Mouse (Mus musculus) lung, embryonic 16.5 days (tissue): ENCODE data around the gene Nos1. TPM values are rescaled to one million over a fixed set of nuclear protein-coding genes. Genes with fewer than 3 reads are reported as not detected.

Experiments
- ATAC-seq: fragments of 200-750 bp; cut with Nextera tagmentation; 2 replicates; pipeline ENCODE4 v1.8.0; 2017; ENCODE audit warnings: low read depth, mild to moderate bottlenecking, moderate library complexity
- H3K27ac ChIP-seq: fragments of 300-500 bp; sonication (generic); 2 replicates; pipeline ENCODE4 v1.5.1; 2014; ENCODE audit warnings: mild to moderate bottlenecking, control low read depth, low read length
- H3K27me3 ChIP-seq: fragments of 300-500 bp; sonication (generic); 2 replicates; pipeline ENCODE4 v1.6.1; 2014; ENCODE audit warnings: low read depth, low read length, mixed read lengths; ENCODE audit not compliant: control insufficient read depth, insufficient read depth
- H3K36me3 ChIP-seq: fragments of 300-500 bp; sonication (generic); 2 replicates; pipeline ENCODE4 v1.6.1; 2014; ENCODE audit warnings: low read length; ENCODE audit not compliant: control insufficient read depth, insufficient read depth
- H3K4me1 ChIP-seq: fragments of 300-500 bp; sonication (generic); replicated peaks from 2 replicates; pipeline ENCODE4 v1.6.1; 2014; ENCODE audit warnings: low read length, mixed read lengths; ENCODE audit not compliant: control insufficient read depth, insufficient read depth
- H3K4me2 ChIP-seq: fragments of 300-500 bp; sonication (generic); 2 replicates; pipeline ENCODE4 v1.6.1; 2014; ENCODE audit warnings: low read depth, low read length, control low read depth
- H3K4me3 ChIP-seq: fragments of 300-500 bp; sonication (generic); 2 replicates; pipeline ENCODE4 v1.5.1; 2014; ENCODE audit warnings: mild to moderate bottlenecking, low read length, control low read depth
- H3K9ac ChIP-seq: fragments of 300-500 bp; sonication (generic); 2 replicates; pipeline ENCODE4 v1.6.1; 2014; ENCODE audit warnings: low read length, control low read depth
- H3K9me3 ChIP-seq: fragments of 300-500 bp; sonication (generic); 2 replicates; pipeline ENCODE4 v1.6.1; 2016; ENCODE audit warnings: low read length; ENCODE audit not compliant: control insufficient read depth
- WGBS: fragments of 180-500 bp; shearing (Covaris S2); extraction: QIAGEN DNeasy Blood & Tissue Kit; methylation state at CpG from one replicate; pipeline ENCODE4 v1.1.7; 2014; 5-methylcytosine and 5-hydroxymethylcytosine counted together
- polyA plus RNA-seq: library from polyadenylated mRNA; unstranded; fragments of >200 nt; fragmentation: Nextera tagmentation; extraction: Ambion mirVana; gene quantifications from 2 replicates; pipeline ENCODE4 v1.2.1, GENCODE M21; 2015

Gene Nos1
- polyA plus RNA-seq, 1 experiment from 2014 or later, result 0.10 TPM

- Histone ChIP-seq H3K4me2 (no peak overlapping the region), H3K27me3 (peaks cover 46% of the 10 kb centered on the region), H3K9me3 (no peaks in the 10 kb centered on the region), H3K36me3 (no peaks in the 10 kb centered on the region), H3K27ac (no peak overlapping the region), H3K4me1 (no peaks in the 10 kb centered on the region), H3K9ac (no peak overlapping the region), H3K4me3 (no peak overlapping the region)
- 10% methylated on average over 1 of the region's 1 CpGs for WGBS
- ATAC-seq, result no peak
These were observed 63.8 kb downstream of the Nos1 start for GRCm38 (mm10) chr5:117844611-117845010.

DNA sequence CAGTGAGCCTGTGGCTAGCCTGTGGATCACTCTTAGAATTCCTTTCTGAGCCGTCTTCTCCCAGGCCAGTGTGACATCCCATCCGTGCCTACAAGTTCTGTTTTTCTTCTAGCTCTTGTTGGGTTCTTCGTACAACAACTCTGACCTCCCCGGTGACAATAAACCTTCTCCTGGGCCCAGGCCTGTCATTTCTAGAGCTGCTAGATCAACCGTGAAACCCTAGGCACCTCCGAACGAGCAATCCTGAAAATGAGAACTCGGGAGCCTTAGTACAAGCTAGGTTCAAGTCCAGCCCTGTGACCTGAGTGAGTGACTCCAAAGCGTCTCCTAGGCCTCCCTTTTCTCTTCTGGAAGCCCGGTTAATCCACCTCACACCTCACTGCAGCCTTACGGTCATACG lies 69.6 kb downstream of the Nos1 start:
- Histone ChIP-seq H3K27ac (no peak overlapping the region), H3K27me3 (no peaks in the 10 kb centered on the region), H3K4me3 (no peak overlapping the region), H3K4me1 (no peaks in the 10 kb centered on the region), H3K9me3 (no peaks in the 10 kb centered on the region), H3K9ac (no peak overlapping the region), H3K4me2 (no peak overlapping the region), H3K36me3 (no peaks in the 10 kb centered on the region)
- no peak for ATAC-seq
- 75% methylated on average over 12 of the region's 12 CpGs for WGBS

- Histone ChIP-seq H3K36me3 (no peaks in the 10 kb centered on the region), H3K27ac (no peak overlapping the region), H3K27me3 (no peaks in the 10 kb centered on the region), H3K4me2 (no peak overlapping the region), H3K9me3 (no peaks in the 10 kb centered on the region), H3K9ac (no peak overlapping the region), H3K4me3 (no peak overlapping the region), H3K4me1 (no peaks in the 10 kb centered on the region)
- 56% methylated on average over 10 of the region's 10 CpGs for WGBS
- no peak for ATAC-seq
These were observed 72.9 kb downstream of the Nos1 start for GRCm38 (mm10) chr5:117853741-117854140.

DNA sequence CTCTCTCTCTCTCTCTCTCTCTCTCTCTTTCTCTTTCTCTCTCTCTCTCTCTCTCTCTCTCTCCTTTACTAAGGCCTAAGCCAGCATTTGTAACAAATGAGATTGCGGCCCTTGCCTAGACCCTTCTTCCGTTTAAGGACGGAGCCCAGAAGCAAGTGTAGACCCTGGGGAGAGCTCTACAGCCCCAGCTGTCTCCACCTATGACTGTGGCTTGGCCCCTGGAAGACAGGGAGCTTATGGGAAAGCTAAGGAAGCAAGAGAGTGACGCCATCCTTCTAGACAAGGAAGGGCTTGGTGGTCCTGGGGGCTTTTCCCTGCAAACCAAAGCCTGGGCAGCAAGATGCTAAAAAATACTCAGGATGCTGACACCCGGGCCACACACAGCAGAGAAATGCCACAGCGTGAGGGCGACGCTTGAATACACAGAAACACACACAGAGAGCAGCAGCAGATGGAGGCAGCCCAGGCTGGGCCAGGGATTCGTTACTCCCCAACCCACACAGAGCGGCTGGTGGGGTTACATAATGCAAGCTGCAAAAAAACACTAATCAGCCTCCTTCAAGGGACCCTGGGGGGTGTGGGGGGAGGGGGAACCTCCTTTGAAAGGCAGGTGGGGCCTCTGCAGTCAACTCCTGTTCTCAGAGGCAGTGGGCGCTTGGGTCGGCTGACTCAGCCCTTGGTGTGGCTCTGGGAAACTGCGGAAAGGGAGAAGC lies 83.9 kb downstream of the Nos1 start:
- H3K9me3 ChIP-seq, result no peaks in the 10 kb centered on the region
- ATAC-seq, result no peak
- no peak overlapping the region for H3K9ac ChIP-seq
- 20% methylated on average over 13 of the region's 13 CpGs for WGBS
- no peaks in the 10 kb centered on the region for H3K4me1 ChIP-seq
- no peak overlapping the region for H3K27ac ChIP-seq
- no peak overlapping the region for H3K4me3 ChIP-seq
- H3K36me3 ChIP-seq, result no peaks in the 10 kb centered on the region
- H3K27me3 ChIP-seq, result peaks cover 5% of the 10 kb centered on the region; the same call in 1 of the 2 replicates
- no peak overlapping the region for H3K4me2 ChIP-seq

GRCm38 (mm10) chr5:117865876-117866275 lies 85.0 kb downstream of the Nos1 start:
- peaks cover 5% of the 10 kb centered on the region; the same call in 1 of the 2 replicates for H3K27me3 ChIP-seq
- no peak overlapping the region for H3K9ac ChIP-seq
- no peak for ATAC-seq
- no peaks in the 10 kb centered on the region for H3K9me3 ChIP-seq
- no peaks in the 10 kb centered on the region for H3K4me1 ChIP-seq
- no peak overlapping the region for H3K4me3 ChIP-seq
- H3K36me3 ChIP-seq, result no peaks in the 10 kb centered on the region
- H3K27ac ChIP-seq, result no peak overlapping the region
- no peak overlapping the region for H3K4me2 ChIP-seq
- 65% methylated on average over 16 of the region's 16 CpGs for WGBS

DNA sequence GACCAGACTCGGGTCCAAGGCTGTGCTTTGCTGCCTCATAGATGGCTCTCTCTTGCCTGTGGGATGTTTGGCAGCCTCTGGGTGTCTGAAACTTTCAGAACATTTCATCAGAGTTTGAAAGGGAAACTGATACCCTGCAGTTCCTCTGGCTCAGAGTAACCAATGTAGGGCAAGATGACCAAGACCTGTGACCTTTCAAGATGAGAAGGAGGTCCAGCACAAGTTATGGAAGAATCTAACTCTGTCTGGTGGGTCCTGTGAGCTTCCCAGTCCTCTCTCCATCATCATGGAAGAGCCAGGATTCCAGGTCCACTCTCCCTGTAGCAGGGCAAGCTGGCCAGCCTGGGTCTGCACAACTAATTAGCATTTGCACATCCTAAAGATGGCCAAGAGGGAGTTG lies 90.8 kb downstream of the Nos1 start:
- WGBS, result 60% methylated on average over 1 of the region's 1 CpGs
- Histone ChIP-seq H3K27me3 (no peaks in the 10 kb centered on the region), H3K4me1 (no peaks in the 10 kb centered on the region), H3K4me3 (no peak overlapping the region), H3K4me2 (no peak overlapping the region), H3K36me3 (no peaks in the 10 kb centered on the region), H3K9me3 (no peaks in the 10 kb centered on the region), H3K27ac (no peak overlapping the region), H3K9ac (no peak overlapping the region)
- no peak for ATAC-seq

- Histone ChIP-seq H3K4me1 (no peaks in the 10 kb centered on the region), H3K36me3 (no peaks in the 10 kb centered on the region), H3K4me2 (no peak overlapping the region), H3K9me3 (no peaks in the 10 kb centered on the region), H3K9ac (no peak overlapping the region), H3K27me3 (no peaks in the 10 kb centered on the region), H3K27ac (no peak overlapping the region), H3K4me3 (no peak overlapping the region)
- 82% methylated on average over 8 of the region's 8 CpGs for WGBS
- no peak for ATAC-seq
These were observed 93.0 kb downstream of the Nos1 start for GRCm38 (mm10) chr5:117873807-117874206.

DNA sequence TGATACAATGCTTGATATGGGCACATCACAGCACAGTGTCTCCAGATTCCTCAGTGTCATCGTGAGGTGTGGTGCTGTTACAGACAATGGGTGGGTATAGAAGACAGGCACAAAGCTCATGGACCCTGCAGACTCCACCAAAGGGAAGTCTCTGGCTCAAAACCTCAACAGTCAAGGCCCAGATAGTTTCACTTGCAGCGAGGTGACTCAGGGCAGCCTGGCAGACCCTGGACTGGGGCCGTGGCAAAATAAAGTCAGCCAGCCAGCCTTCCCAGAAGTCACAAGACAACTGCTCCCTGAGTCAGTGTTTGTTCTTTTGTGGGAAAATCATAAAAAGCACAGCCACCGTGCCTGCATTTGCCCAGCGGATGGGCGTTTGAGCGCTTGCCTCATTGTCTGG lies 93.4 kb downstream of the Nos1 start:
- no peak for ATAC-seq
- no peak overlapping the region for H3K9ac ChIP-seq
- no peaks in the 10 kb centered on the region for H3K9me3 ChIP-seq
- no peaks in the 10 kb centered on the region for H3K4me1 ChIP-seq
- H3K4me3 ChIP-seq, result no peak overlapping the region
- no peaks in the 10 kb centered on the region for H3K27me3 ChIP-seq
- H3K27ac ChIP-seq, result no peak overlapping the region
- H3K36me3 ChIP-seq, result no peaks in the 10 kb centered on the region
- H3K4me2 ChIP-seq, result no peak overlapping the region
- WGBS, result 79% methylated on average over 7 of the region's 7 CpGs

DNA sequence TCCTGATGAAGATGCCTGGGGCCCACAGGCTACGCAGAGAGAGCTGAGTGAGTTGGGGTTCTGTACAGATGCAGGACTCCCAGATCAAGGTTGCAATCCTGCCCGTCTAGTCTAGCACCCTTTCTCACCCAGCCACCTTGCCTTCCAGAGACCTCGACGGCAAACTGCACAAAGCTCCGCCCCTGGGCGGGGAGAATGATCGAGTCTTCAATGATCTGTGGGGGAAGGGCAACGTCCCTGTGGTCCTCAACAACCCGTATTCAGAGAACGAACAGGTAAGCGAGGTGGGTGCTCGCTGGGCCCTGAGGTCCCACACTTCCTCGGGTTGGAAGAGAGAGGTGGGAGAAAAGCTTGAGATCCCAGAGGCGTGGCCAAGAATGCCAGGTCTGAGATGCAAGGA lies 98.3 kb downstream of the Nos1 start:
- no peak overlapping the region for H3K9ac ChIP-seq
- no peak for ATAC-seq
- no peaks in the 10 kb centered on the region for H3K27me3 ChIP-seq
- 34% methylated on average over 14 of the region's 14 CpGs for WGBS
- no peaks in the 10 kb centered on the region for H3K36me3 ChIP-seq
- H3K4me2 ChIP-seq, result no peak overlapping the region
- no peaks in the 10 kb centered on the region for H3K4me1 ChIP-seq
- H3K27ac ChIP-seq, result no peak overlapping the region
- H3K4me3 ChIP-seq, result no peak overlapping the region
- H3K9me3 ChIP-seq, result no peaks in the 10 kb centered on the region
